Mouse (Mus musculus): ENCODE measurements at regions not wholly inside any gene's neighbourhood (a gene's known extent, or its start where the extent isn't known, plus 50 kb on each side); places are given as distances from the start of the nearest gene placed in this dataset.

DNA sequence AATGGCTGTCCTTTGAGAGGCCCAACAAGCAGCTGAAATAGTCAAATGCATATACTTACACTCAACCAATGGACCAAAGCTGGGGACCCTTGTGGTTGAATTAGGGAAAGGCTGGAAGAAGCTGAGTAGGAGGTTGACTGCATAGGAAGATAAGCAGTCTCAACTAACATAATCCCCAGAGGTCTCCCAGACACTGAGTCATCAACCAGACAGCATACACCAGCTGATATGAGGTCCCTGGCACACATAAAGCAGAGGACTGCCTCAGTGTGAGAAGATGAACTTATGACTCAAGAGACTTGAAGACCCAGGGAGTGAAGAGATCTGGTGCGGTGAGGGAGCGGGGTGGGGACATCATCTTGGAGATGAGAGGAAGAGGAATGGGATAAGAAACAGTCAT is 863.8 kb downstream of the Nap1l3 start:
- 80% methylated on average over 2 of the region's 2 CpGs for WGBS
- H3K9me3 ChIP-seq (replicated peaks; ENCODE audit: control insufficient read depth, low read length), result no peaks in the 10 kb centered on the region
- no peaks in the 10 kb centered on the region for H3K27me3 ChIP-seq (ENCODE audit: control insufficient read depth, insufficient read depth, low read length)
- H3K36me3 ChIP-seq (ENCODE audit: control insufficient read depth, insufficient read depth), result no peaks in the 10 kb centered on the region
- no peaks in the 10 kb centered on the region for H3K4me1 ChIP-seq (ENCODE audit: control insufficient read depth, insufficient read depth, low read length)
- no peak for ATAC-seq (replicated peaks; ENCODE audit: extremely low read depth, insufficient read depth, low FRiP score)
- H3K9ac ChIP-seq (ENCODE audit: low read length), result no peak overlapping the region
- H3K27ac ChIP-seq (ENCODE audit: low read length), result no peak overlapping the region
- H3K4me2 ChIP-seq (ENCODE audit: low read depth, low read length), result no peak overlapping the region
- no peak overlapping the region for H3K4me3 ChIP-seq (ENCODE audit: low read length)

- no peak overlapping the region for H3K27ac ChIP-seq (ENCODE audit: low read length)
These were observed 877.4 kb downstream of the Nap1l3 start for GRCm38 (mm10) chrX:121519830-121520229.

DNA sequence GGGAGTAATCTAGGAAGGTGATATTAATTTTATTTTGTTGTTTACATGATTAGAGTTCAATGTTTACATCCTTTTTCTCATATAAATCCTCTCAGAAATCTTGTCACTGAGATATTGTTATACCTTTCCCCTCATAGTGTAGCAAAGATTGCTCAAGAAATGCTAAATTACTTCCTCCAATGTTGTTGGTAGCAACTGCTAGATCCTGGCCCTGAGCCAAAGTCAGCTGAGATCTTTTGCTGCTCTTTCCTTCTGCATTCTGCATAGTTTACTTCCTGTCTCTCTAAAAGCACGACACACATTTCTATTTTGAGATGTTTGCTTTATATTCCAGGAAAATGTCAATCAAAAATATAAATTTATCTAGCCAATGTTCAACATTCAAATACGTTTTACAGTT is 899.5 kb downstream of the Nap1l3 start:
- no peak overlapping the region for H3K4me2 ChIP-seq (ENCODE audit: low read depth, low read length)
- 26% methylated on average over 2 of the region's 2 CpGs for WGBS
- ATAC-seq (replicated peaks; ENCODE audit: extremely low read depth, insufficient read depth, low FRiP score), result no peak

More at GRCm38 (mm10) chrX:121519830-121520229, 877.4 kb downstream of the Nap1l3 start:
- no peaks in the 10 kb centered on the region for H3K27me3 ChIP-seq (ENCODE audit: control insufficient read depth, insufficient read depth, low read length)
- no peak overlapping the region for H3K4me3 ChIP-seq (ENCODE audit: low read length)
- no peaks in the 10 kb centered on the region for H3K4me1 ChIP-seq (ENCODE audit: control insufficient read depth, insufficient read depth, low read length)
- ATAC-seq (replicated peaks; ENCODE audit: extremely low read depth, insufficient read depth, low FRiP score), result no peak
- H3K9ac ChIP-seq (ENCODE audit: low read length), result no peak overlapping the region
- no peak overlapping the region for H3K4me2 ChIP-seq (ENCODE audit: low read depth, low read length)
- no peaks in the 10 kb centered on the region for H3K36me3 ChIP-seq (ENCODE audit: control insufficient read depth, insufficient read depth)
- H3K9me3 ChIP-seq (replicated peaks; ENCODE audit: control insufficient read depth, low read length), result no peaks in the 10 kb centered on the region

DNA sequence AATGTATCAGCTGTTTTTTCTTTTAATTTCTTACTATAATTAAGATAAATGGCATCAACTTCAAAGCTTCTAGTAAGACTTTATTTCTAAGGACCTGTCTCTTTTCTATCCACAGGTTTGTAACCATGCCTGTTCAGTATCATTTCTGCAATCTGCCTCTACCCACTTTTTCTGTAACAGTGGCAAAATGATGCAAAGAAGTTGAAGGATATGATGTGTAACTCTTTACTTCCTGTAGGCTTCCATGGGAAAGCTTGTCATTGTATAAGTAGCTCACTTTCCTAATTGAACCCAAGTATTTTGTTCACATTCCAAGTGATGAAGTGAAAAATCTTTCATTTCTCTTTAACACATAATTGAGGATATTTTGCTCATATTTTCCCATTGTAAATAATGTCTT is 900.0 kb downstream of the Nap1l3 start:
- no peak for ATAC-seq (replicated peaks; ENCODE audit: extremely low read depth, insufficient read depth, low FRiP score)
- H3K4me3 ChIP-seq (ENCODE audit: low read length), result no peak overlapping the region
- H3K27me3 ChIP-seq (ENCODE audit: control insufficient read depth, insufficient read depth, low read length), result no peaks in the 10 kb centered on the region
- H3K36me3 ChIP-seq (ENCODE audit: control insufficient read depth, insufficient read depth), result no peaks in the 10 kb centered on the region
- H3K4me2 ChIP-seq (ENCODE audit: low read depth, low read length), result no peak overlapping the region
- no peak overlapping the region for H3K27ac ChIP-seq (ENCODE audit: low read length)
- no peaks in the 10 kb centered on the region for H3K9me3 ChIP-seq (replicated peaks; ENCODE audit: control insufficient read depth, low read length)
- no peak overlapping the region for H3K9ac ChIP-seq (ENCODE audit: low read length)
- no peaks in the 10 kb centered on the region for H3K4me1 ChIP-seq (ENCODE audit: control insufficient read depth, insufficient read depth, low read length)

More for the DNA sequence above, 899.5 kb downstream of the Nap1l3 start:
- Histone ChIP-seq H3K27ac (ENCODE audit: low read length) (no peak overlapping the region), H3K4me3 (ENCODE audit: low read length) (no peak overlapping the region), H3K4me1 (ENCODE audit: control insufficient read depth, insufficient read depth, low read length) (no peaks in the 10 kb centered on the region), H3K27me3 (ENCODE audit: control insufficient read depth, insufficient read depth, low read length) (no peaks in the 10 kb centered on the region), H3K9ac (ENCODE audit: low read length) (no peak overlapping the region), H3K36me3 (ENCODE audit: control insufficient read depth, insufficient read depth) (no peaks in the 10 kb centered on the region), H3K9me3 (replicated peaks; ENCODE audit: control insufficient read depth, low read length) (no peaks in the 10 kb centered on the region)

DNA sequence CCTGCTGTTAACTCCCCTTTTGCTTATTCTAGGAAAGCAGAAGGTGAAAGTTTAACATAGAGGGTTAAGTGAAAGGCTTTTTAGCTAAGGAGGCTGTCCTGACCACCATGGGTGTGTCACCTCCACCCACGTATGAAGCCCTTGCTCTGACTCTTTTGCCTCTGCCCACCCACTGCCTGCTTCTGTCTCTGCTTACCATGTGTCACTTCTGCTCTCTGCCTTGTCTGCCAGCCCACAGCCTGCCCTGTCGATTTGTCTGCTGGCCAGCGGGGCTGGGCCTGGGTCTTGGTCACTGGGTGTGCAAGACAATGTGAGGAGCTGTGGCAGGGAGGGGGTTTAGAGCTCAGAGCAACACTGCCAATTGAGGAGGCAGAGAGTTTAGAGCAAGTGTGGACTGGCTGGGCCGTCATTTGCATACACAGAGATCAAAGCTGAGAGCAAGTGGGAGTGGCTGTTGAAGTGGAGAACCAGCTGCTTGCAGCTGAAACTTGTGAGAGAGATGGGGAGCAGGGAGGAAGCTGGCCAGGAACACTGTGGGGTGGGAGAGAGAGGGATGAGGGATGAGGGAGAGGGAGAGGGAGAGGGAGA is 917.7 kb downstream of the Nap1l3 start:
- no peaks in the 10 kb centered on the region for H3K9me3 ChIP-seq (replicated peaks; ENCODE audit: control insufficient read depth, low read length)
- H3K4me2 ChIP-seq (ENCODE audit: low read depth, low read length), result peak overlapping the region; percentile 46; the same call in 1 of the 2 replicates
- no peak for ATAC-seq (replicated peaks; ENCODE audit: extremely low read depth, insufficient read depth, low FRiP score)
- H3K27ac ChIP-seq (ENCODE audit: low read length), result no peak overlapping the region
- WGBS, result 25% methylated on average over 4 of the region's 4 CpGs
- H3K36me3 ChIP-seq (ENCODE audit: control insufficient read depth, insufficient read depth), result no peaks in the 10 kb centered on the region
- no peaks in the 10 kb centered on the region for H3K4me1 ChIP-seq (ENCODE audit: control insufficient read depth, insufficient read depth, low read length)
- H3K27me3 ChIP-seq (ENCODE audit: control insufficient read depth, insufficient read depth, low read length), result no peaks in the 10 kb centered on the region
- no peak overlapping the region for H3K9ac ChIP-seq (ENCODE audit: low read length)
- peak overlapping the region; percentile 21; the same call in 1 of the 2 replicates for H3K4me3 ChIP-seq (ENCODE audit: low read length)

- no peaks in the 10 kb centered on the region for H3K36me3 ChIP-seq (ENCODE audit: control insufficient read depth, insufficient read depth)
- H3K4me2 ChIP-seq (ENCODE audit: low read depth, low read length), result no peak overlapping the region
- WGBS, result 71% methylated on average over 6 of the region's 6 CpGs
These were observed 968.1 kb downstream of the Nap1l3 start for GRCm38 (mm10) chrX:121429078-121429477.

More at GRCm38 (mm10) chrX:121429078-121429477, 968.1 kb downstream of the Nap1l3 start:
- Histone ChIP-seq H3K4me3 (ENCODE audit: low read length) (no peak overlapping the region), H3K4me1 (ENCODE audit: control insufficient read depth, insufficient read depth, low read length) (no peaks in the 10 kb centered on the region), H3K27me3 (ENCODE audit: control insufficient read depth, insufficient read depth, low read length) (no peaks in the 10 kb centered on the region), H3K9ac (ENCODE audit: low read length) (no peak overlapping the region), H3K9me3 (replicated peaks; ENCODE audit: control insufficient read depth, low read length) (no peaks in the 10 kb centered on the region), H3K27ac (ENCODE audit: low read length) (no peak overlapping the region)
- ATAC-seq (replicated peaks; ENCODE audit: extremely low read depth, insufficient read depth, low FRiP score), result no peak
